Mouse (Mus musculus): Measurements from ENCODE around the gene Chtop.

- TF ChIP-seq CTCF (IDR thresholded peaks at IDR 0.05; ENCODE audit: low read depth, low read length), result no peak
- no peak for TF ChIP-seq POLR2A (IDR thresholded peaks at IDR 0.05; ENCODE audit: extremely low read depth, insufficient read depth, low read length)
Observed at GRCm38 (mm10) chr3:90515242-90515641, 5.9 kb upstream of the Chtop start.

Measured in liver, adult 2 months (tissue).